Mouse (Mus musculus) splenic B cell, adult 2 months (primary cell): ENCODE measurements at regions not wholly inside any gene's neighbourhood (a gene's known extent, or its start where the extent isn't known, plus 50 kb on each side); places are given as distances from the start of the nearest gene placed in this dataset.

Experiments used
- DNase-seq: peaks from one replicate; pipeline ENCODE4 v3.0.0-alpha.2; 2011; ENCODE audit warnings: low read depth, low spot score
- H3K27me3 ChIP-seq: 2 replicates; pipeline ENCODE4 v1.6.1; 2012; ENCODE audit warnings: mild to moderate bottlenecking, low read length, moderate library complexity, mixed read lengths; ENCODE audit not compliant: control insufficient read depth, poor library complexity, insufficient read depth, severe bottlenecking
- H3K36me3 ChIP-seq: 2 replicates; pipeline ENCODE4 v1.6.1; 2012; ENCODE audit warnings: mild to moderate bottlenecking, low read length, moderate library complexity, mixed read lengths; ENCODE audit not compliant: control insufficient read depth, poor library complexity, insufficient read depth, severe bottlenecking

- DNase-seq = no peak
- H3K36me3 ChIP-seq = no peaks in the 10 kb centered on the region
- H3K27me3 ChIP-seq = no peaks in the 10 kb centered on the region
Measured at GRCm38 (mm10) chr13:71874986-71875385, 88.5 kb downstream of the Irx1 start.

- no peak for DNase-seq
- no peaks in the 10 kb centered on the region for H3K27me3 ChIP-seq
- no peaks in the 10 kb centered on the region for H3K36me3 ChIP-seq
Measured at GRCm38 (mm10) chr13:71868763-71869162, 94.8 kb downstream of the Irx1 start.

GRCm38 (mm10) chr13:71853426-71854025 is 110.0 kb downstream of the Irx1 start:
- no peaks in the 10 kb centered on the region for H3K27me3 ChIP-seq
- H3K36me3 ChIP-seq = no peaks in the 10 kb centered on the region
- no peak for DNase-seq

GRCm38 (mm10) chr13:71804032-71804958 is 159.2 kb downstream of the Irx1 start:
- no peaks in the 10 kb centered on the region for H3K27me3 ChIP-seq
- no peaks in the 10 kb centered on the region for H3K36me3 ChIP-seq
- no peak for DNase-seq

GRCm38 (mm10) chr13:71798288-71798687 is 165.2 kb downstream of the Irx1 start:
- no peak for DNase-seq
- Histone ChIP-seq H3K27me3 (no peaks in the 10 kb centered on the region), H3K36me3 (no peaks in the 10 kb centered on the region)

GRCm38 (mm10) chr13:71784740-71785139 is 178.8 kb downstream of the Irx1 start:
- no peaks in the 10 kb centered on the region for H3K27me3 ChIP-seq
- no peaks in the 10 kb centered on the region for H3K36me3 ChIP-seq
- no peak for DNase-seq

GRCm38 (mm10) chr13:71747003-71747965 is 216.2 kb downstream of the Irx1 start:
- DNase-seq = no peak
- H3K27me3 ChIP-seq = no peaks in the 10 kb centered on the region
- no peaks in the 10 kb centered on the region for H3K36me3 ChIP-seq

- Histone ChIP-seq H3K36me3 (no peaks in the 10 kb centered on the region), H3K27me3 (no peaks in the 10 kb centered on the region)
- DNase-seq = no peak
Measured at GRCm38 (mm10) chr13:71746534-71746933, 217.0 kb downstream of the Irx1 start.

GRCm38 (mm10) chr13:71736821-71737345 is 226.6 kb downstream of the Irx1 start:
- no peaks in the 10 kb centered on the region for H3K27me3 ChIP-seq
- DNase-seq = no peak

GRCm38 (mm10) chr13:71734261-71734660 is 229.3 kb downstream of the Irx1 start:
- Histone ChIP-seq H3K36me3 (no peaks in the 10 kb centered on the region), H3K27me3 (no peaks in the 10 kb centered on the region)
- DNase-seq = no peak

More at GRCm38 (mm10) chr13:71736821-71737345, 226.6 kb downstream of the Irx1 start:
- H3K36me3 ChIP-seq = no peaks in the 10 kb centered on the region

- H3K27me3 ChIP-seq = no peaks in the 10 kb centered on the region
- no peaks in the 10 kb centered on the region for H3K36me3 ChIP-seq
- DNase-seq = no peak
Measured at GRCm38 (mm10) chr13:71733360-71733759, 230.2 kb downstream of the Irx1 start.

- Histone ChIP-seq H3K27me3 (no peaks in the 10 kb centered on the region), H3K36me3 (no peaks in the 10 kb centered on the region)
- DNase-seq = no peak
Measured at GRCm38 (mm10) chr13:71732903-71733302, 230.6 kb downstream of the Irx1 start.

- no peak for DNase-seq
- no peaks in the 10 kb centered on the region for H3K36me3 ChIP-seq
- H3K27me3 ChIP-seq = no peaks in the 10 kb centered on the region
Measured at GRCm38 (mm10) chr13:71690069-71690817, 273.3 kb downstream of the Irx1 start.

GRCm38 (mm10) chr13:71689187-71689586 is 274.3 kb downstream of the Irx1 start:
- DNase-seq = no peak
- Histone ChIP-seq H3K27me3 (no peaks in the 10 kb centered on the region), H3K36me3 (no peaks in the 10 kb centered on the region)
